Mouse (Mus musculus) heart, embryonic 16.5 days (tissue): ENCODE data around the gene Nfu1. TPM values are rescaled to one million over a fixed set of nuclear protein-coding genes. Genes with fewer than 3 reads are reported as not detected.

Experiments
- ATAC-seq: fragments of 200-750 bp; cut with Nextera tagmentation; replicated peaks from 2 replicates; pipeline ENCODE4 v1.8.0; 2017; ENCODE audit warnings: moderate number of reproducible peaks; ENCODE audit not compliant: insufficient read depth, low FRiP score; ENCODE audit errors: extremely low read depth
- H3K27ac ChIP-seq: fragments of 300-500 bp; sonication (generic); 2 replicates; pipeline ENCODE4 v1.5.1; 2014; ENCODE audit warnings: mild to moderate bottlenecking, low read length, control low read depth, moderate library complexity
- H3K27me3 ChIP-seq: fragments of 300-500 bp; sonication (generic); 2 replicates; pipeline ENCODE4 v1.6.1; 2014; ENCODE audit warnings: low read length, mixed read lengths; ENCODE audit not compliant: control insufficient read depth, insufficient read depth
- H3K36me3 ChIP-seq: fragments of 300-500 bp; sonication (generic); 2 replicates; pipeline ENCODE4 v1.6.1; 2014; ENCODE audit not compliant: control insufficient read depth, insufficient read depth
- H3K4me1 ChIP-seq: fragments of 300-500 bp; sonication (generic); 2 replicates; pipeline ENCODE4 v1.6.1; 2014; ENCODE audit warnings: low read length, mixed read lengths; ENCODE audit not compliant: control insufficient read depth, insufficient read depth
- H3K4me2 ChIP-seq: fragments of 300-500 bp; sonication (generic); 2 replicates; pipeline ENCODE4 v1.6.1; 2014; ENCODE audit warnings: low read depth, mild to moderate bottlenecking, control low read depth, low read length
- H3K4me3 ChIP-seq: fragments of 300-500 bp; sonication (generic); 2 replicates; pipeline ENCODE4 v1.5.1; 2014; ENCODE audit warnings: mild to moderate bottlenecking, control low read depth, low read length
- H3K9ac ChIP-seq: fragments of 300-500 bp; sonication (generic); 2 replicates; pipeline ENCODE4 v1.6.1; 2014; ENCODE audit warnings: low read length, control low read depth
- H3K9me3 ChIP-seq: fragments of 300-500 bp; sonication (generic); replicated peaks from 2 replicates; pipeline ENCODE4 v1.6.1; 2016; ENCODE audit warnings: low read length; ENCODE audit not compliant: control insufficient read depth
- WGBS: fragments of 180-500 bp; shearing (Covaris S2); extraction: QIAGEN DNeasy Blood & Tissue Kit; methylation state at CpG from one replicate; pipeline ENCODE4 v1.1.7; 2014; 5-methylcytosine and 5-hydroxymethylcytosine counted together
- polyA plus RNA-seq: library from polyadenylated mRNA; unstranded; fragments of >200 nt; fragmentation: Nextera tagmentation; extraction: Ambion mirVana; gene quantifications from 2 replicates; pipeline ENCODE4 v1.2.1, GENCODE M21; 2015

Nfu1 gene
- polyA plus RNA-seq, 1 experiment from 2014 or later: 98.5 TPM

DNA sequence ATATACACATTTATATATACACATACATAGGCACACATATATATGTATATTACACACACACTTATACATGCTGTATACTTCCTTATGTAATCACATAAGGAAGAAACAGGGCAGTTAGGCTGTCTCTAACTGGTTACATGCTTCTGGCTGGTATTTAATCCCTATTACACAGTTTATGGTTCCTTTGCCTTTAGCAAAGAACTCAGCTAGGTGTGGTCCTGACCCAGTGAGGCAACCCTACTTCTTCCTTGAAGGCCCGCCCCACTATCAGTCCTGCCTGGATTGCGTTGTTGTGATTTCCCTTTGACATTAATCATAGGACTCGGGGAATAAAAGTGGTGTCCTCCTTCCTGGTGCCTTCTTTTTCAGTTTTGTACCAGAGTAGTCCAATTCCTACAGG lies 25.4 kb downstream of the Nfu1 start:
- no peaks in the 10 kb centered on the region for H3K4me1 ChIP-seq
- no peaks in the 10 kb centered on the region for H3K27me3 ChIP-seq
- WGBS: 80% methylated on average over 3 of the region's 3 CpGs
- H3K4me2 ChIP-seq: no peak overlapping the region
- no peak for ATAC-seq
- no peak overlapping the region for H3K27ac ChIP-seq
- no peak overlapping the region for H3K4me3 ChIP-seq
- H3K9me3 ChIP-seq: peaks cover 7% of the 10 kb centered on the region; the same call in 1 of the 2 replicates
- no peak overlapping the region for H3K9ac ChIP-seq
- H3K36me3 ChIP-seq: no peaks in the 10 kb centered on the region; the same call in 1 of the 2 replicates

DNA sequence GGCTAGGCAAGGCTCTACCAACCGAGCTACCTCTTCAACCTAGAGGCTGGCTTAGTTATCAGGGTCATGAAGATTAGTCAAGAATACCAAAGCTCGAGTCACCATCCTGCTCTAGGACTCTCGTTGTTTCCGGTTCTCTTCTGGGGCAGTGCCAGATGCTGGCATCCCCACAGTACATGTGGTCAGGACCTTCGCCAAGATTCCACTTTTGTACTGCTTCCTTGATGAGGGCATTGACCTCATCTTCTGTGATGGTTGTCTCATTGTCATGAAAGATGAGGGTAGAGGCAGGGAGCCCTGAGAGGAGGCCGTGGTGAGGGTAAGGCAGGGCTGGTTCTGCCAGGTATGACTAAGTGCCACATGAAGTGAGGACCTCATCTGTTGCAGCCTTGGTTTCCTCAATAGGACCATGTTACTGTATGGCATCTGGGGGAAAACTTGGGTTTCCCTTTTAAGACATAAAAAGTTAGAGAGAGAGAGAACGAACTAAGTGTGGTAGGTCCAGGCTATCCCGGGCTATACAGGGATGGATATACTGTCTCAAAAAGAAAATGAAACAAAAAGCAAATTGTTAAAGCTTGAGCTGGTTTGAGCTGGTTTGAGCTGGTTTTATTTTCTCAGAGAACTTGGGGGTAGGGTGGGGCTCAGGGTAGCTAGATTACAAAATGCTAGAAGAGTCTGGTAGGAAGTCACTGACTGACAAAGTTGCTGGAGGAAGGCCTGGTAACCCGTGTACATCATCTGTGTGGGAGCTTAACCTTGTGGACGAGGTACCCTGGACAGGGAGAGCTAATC lies 29.0 kb downstream of the Nfu1 start:
- Histone ChIP-seq H3K9me3 (0 out of 2 replicates have a peak, but pooled peaks cover 2% of the 10 kb centered on the region), H3K4me3 (no peak overlapping the region), H3K4me2 (no peak overlapping the region), H3K27me3 (no peaks in the 10 kb centered on the region), H3K9ac (no peak overlapping the region), H3K4me1 (peaks cover 4% of the 10 kb centered on the region), H3K36me3 (no peaks in the 10 kb centered on the region), H3K27ac (no peak overlapping the region)
- 69% methylated on average over 10 of the region's 10 CpGs for WGBS
- no peak for ATAC-seq

DNA sequence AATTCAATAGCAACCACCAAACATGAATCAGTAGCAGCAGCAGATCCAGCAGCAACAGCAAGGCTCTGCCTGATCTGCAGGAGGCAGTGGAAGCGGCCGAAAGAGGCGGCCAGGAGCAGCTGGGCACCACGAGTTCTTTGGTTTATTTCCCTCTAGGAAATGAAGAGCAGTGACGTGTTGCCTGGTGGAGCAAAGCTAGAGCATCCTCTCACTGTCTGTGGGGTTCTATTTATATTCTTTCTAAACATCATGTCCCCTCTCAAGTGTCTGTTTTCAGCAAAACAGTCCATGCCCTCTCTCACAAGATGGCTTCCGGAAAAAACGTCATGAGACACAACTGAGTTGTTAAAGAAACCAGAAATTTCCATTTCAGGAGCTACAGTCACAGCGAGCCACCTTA lies 30.1 kb downstream of the Nfu1 start:
- H3K36me3 ChIP-seq: no peaks in the 10 kb centered on the region
- 0 out of 2 replicates have a peak, but pooled peaks cover 2% of the 10 kb centered on the region for H3K9me3 ChIP-seq
- ATAC-seq: no peak
- no peak overlapping the region for H3K27ac ChIP-seq
- no peak overlapping the region for H3K4me2 ChIP-seq
- no peak overlapping the region for H3K4me3 ChIP-seq
- peaks cover 12% of the 10 kb centered on the region for H3K4me1 ChIP-seq
- H3K9ac ChIP-seq: no peak overlapping the region
- 85% methylated on average over 8 of the region's 8 CpGs for WGBS
- H3K27me3 ChIP-seq: no peaks in the 10 kb centered on the region

DNA sequence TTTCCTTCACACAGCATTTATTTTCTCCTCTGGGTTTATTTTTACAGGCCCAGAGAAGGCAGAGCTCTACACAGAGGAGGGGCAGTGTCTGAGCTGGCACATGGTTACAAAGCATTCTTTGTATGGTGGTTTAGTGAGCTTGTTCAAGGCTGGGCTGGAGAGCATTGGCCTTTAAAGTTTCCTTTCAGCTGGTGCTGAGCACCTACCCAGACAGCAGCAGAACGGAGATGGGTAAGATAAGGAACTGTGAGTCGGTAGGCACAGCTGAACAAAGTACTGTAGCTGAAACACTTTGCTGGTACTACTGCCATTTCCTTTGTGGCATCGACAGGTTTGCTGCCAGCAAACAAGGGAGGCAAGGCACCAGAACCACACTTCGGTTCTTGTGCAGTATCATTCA lies 31.9 kb downstream of the Nfu1 start:
- Histone ChIP-seq H3K4me2 (no peak overlapping the region), H3K9ac (no peak overlapping the region), H3K9me3 (0 out of 2 replicates have a peak, but pooled peaks cover 2% of the 10 kb centered on the region), H3K27ac (peak overlapping the region; percentile 47), H3K4me1 (peaks cover 16% of the 10 kb centered on the region), H3K36me3 (no peaks in the 10 kb centered on the region), H3K27me3 (no peaks in the 10 kb centered on the region), H3K4me3 (no peak overlapping the region)
- no peak for ATAC-seq
- WGBS: 64% methylated on average over 4 of the region's 4 CpGs

DNA sequence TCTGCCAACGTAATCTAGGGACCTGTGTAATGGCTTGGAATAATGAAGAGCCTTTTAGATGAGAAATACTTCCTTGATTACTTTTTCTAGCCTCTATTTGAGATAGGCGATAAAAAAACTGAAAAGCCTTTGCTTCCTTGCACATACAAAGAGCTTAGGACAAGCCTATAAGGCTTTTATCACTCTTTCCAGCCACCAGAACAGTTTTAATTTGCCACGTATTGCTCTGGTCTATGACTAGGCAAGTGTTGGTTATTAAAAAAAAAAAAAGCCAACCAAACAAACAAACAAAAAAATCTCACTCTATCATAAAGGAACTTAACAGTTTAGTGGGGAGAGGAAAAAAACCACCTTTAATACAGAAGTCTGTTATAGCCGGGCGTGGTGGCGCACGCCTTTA lies 32.4 kb downstream of the Nfu1 start:
- no peak for ATAC-seq
- Histone ChIP-seq H3K36me3 (no peaks in the 10 kb centered on the region), H3K27me3 (no peaks in the 10 kb centered on the region), H3K9ac (no peak overlapping the region; the same call in 1 of the 2 replicates), H3K9me3 (0 out of 2 replicates have a peak, but pooled peaks cover 2% of the 10 kb centered on the region), H3K4me1 (peaks cover 16% of the 10 kb centered on the region), H3K27ac (peak overlapping the region; percentile 100), H3K4me3 (no peak overlapping the region; the same call in 1 of the 2 replicates), H3K4me2 (peak overlapping the region; percentile 63)
- 90% methylated on average over 7 of the region's 7 CpGs for WGBS

DNA sequence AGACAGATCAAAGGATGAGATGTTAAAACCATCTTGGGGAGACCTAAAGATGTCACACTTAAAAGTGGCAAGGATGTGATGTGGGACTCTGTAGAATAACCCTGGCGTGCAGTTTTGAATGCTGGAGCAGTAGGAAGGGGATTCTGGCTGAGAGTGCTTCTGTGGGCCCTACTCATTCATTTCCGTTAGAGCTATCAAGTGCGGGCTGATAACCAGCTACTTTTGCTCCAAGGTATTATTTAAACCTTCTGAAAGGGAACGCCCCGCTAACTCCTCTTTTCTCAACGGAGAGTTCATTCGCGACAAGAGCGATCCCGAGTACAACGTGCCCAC lies 32.9 kb downstream of the Nfu1 start:
- H3K36me3 ChIP-seq: no peaks in the 10 kb centered on the region
- peak overlapping the region; percentile 63 for H3K4me2 ChIP-seq
- H3K4me1 ChIP-seq: peaks cover 16% of the 10 kb centered on the region
- 0 out of 2 replicates have a peak, but pooled peaks have one; percentile 14 for ATAC-seq
- no peaks in the 10 kb centered on the region for H3K27me3 ChIP-seq
- WGBS: under 1% methylated on average over 11 of the region's 11 CpGs
- H3K9me3 ChIP-seq: no peaks in the 10 kb centered on the region
- H3K4me3 ChIP-seq: peak overlapping the region; percentile 100
- H3K27ac ChIP-seq: peak overlapping the region; percentile 100
- peak overlapping the region; percentile 99 for H3K9ac ChIP-seq

DNA sequence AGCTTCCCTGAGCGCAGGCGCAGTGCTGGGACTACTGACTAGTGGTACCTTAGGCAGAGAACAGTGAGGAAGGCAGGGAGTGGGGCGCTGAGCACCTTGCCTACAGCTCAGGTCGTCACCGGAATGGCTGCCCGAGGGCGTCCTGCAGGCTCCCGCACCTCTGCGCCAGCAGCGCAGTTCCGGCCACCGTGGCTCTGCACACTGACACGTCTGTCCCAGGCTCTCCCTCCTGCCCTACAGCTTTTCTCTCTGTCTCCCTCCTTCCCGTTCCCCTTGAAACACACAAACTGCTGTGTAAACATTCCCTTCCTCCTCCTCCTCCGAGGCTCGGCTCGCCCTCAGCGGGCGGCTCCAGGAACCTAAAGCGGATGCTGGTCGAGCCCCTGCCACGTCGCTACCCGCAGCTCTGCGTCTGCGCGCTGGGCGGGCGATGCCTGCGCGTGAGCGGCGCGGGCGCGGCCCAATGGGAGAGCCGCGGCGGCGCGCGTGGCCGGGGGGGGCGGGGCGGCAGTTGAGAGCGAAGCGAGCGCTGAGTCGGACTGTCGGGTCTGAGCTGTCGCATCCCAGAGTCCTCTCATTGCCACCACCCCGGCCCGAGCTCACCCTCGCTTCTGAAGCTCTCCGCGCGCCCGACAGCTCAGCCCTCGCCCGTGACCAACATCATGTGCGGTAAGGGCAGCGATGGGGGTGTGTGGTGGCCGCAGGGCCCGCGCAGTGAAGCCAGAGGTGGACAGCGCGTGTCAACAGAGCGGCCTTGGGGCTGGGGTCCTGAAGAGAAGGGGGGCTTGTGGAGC lies 33.5 kb downstream of the Nfu1 start, which contains the start of gene Gfpt1:
TSS of gene Gfpt1 (plus strand) at position 510 of the 794 bp plus-strand sequence.
- H3K36me3 ChIP-seq: no peaks in the 10 kb centered on the region
- WGBS: under 1% methylated on average over 63 of the region's 68 CpGs
- H3K27me3 ChIP-seq: no peaks in the 10 kb centered on the region
- peaks cover 16% of the 10 kb centered on the region for H3K4me1 ChIP-seq
- H3K27ac ChIP-seq: peak within 1 kb of the TSS; percentile 100
- peak; percentile 98 for ATAC-seq
- peak within 1 kb of the TSS; percentile 100 for H3K4me3 ChIP-seq
- peak within 1 kb of the TSS; percentile 63 for H3K4me2 ChIP-seq
- H3K9ac ChIP-seq: peak within 1 kb of the TSS; percentile 99
- H3K9me3 ChIP-seq: no peaks in the 10 kb centered on the region

DNA sequence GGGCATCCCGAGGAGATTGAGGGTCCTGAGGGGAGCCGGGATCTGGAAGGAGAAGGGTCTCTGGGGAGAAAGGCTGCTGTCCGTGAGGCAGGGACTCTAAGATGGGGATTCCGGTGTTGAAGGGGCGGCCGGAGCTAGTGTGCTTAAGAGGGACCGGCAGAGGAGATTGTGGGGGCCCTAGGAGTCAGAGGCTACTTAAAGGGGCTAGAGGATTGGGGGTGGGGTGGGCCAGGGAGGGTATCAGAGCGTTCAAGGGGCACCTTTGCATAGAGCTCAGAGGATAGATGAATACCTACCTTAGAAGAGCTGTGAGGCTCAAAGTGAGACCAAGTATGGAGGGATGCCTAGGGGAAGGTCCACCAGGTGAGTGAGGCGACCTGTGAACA lies 34.1 kb downstream of the Nfu1 start:
- 0 out of 2 replicates have a peak, but pooled peaks have one; percentile 4 for ATAC-seq
- no peaks in the 10 kb centered on the region; the same call in 1 of the 2 replicates for H3K36me3 ChIP-seq
- peak overlapping the region; percentile 100 for H3K4me3 ChIP-seq
- H3K9ac ChIP-seq: peak overlapping the region; percentile 99
- peak overlapping the region; percentile 63 for H3K4me2 ChIP-seq
- H3K4me1 ChIP-seq: peaks cover 16% of the 10 kb centered on the region
- 2% methylated on average over 9 of the region's 9 CpGs for WGBS
- no peaks in the 10 kb centered on the region for H3K9me3 ChIP-seq
- peak overlapping the region; percentile 83 for H3K27ac ChIP-seq
- H3K27me3 ChIP-seq: no peaks in the 10 kb centered on the region

DNA sequence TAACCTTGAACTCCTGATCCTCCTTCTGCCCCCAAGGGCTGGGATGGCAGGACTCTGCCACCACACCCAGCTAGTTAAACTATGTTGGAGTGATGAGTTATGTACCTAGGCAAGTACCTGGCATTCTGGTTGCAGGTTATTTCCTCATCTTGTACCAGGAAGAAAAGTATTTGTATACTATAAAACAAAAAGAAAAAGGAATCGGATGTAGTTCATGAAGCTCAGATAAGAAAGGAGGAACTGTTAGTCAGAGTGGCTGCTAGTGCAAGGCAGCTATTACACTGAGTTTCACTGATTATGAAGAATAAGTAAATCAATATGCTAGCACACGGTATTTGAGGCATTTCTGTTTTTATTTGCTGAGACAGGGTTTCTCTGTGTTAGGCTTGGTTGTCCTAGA lies 35.9 kb downstream of the Nfu1 start:
- Histone ChIP-seq H3K27me3 (no peaks in the 10 kb centered on the region), H3K36me3 (no peaks in the 10 kb centered on the region; the same call in 1 of the 2 replicates), H3K9me3 (no peaks in the 10 kb centered on the region), H3K4me3 (no peak overlapping the region), H3K4me1 (peaks cover 16% of the 10 kb centered on the region), H3K9ac (no peak overlapping the region), H3K4me2 (no peak overlapping the region), H3K27ac (no peak overlapping the region)
- no peak for ATAC-seq
- 79% methylated on average over 2 of the region's 2 CpGs for WGBS
